Mouse (Mus musculus): ENCODE results near the gene Cnnm2. TPM values are rescaled to one million over a fixed set of nuclear protein-coding genes. Genes with fewer than 3 reads are reported as not detected.
A peak's percentile ranks its signal among the peaks of the same experiment; 100 is the strongest.

Cnnm2 gene
- total RNA-seq, 2 experiments from 2014 or later = 33.3 to 33.9 TPM

GRCm38 (mm10) chr19:46903379-46903778 is 142.0 kb downstream of the Cnnm2 start:
- DNase-seq (ENCODE audit: low spot score in 2 of 2) = no peak
- intact Hi-C loops (cut with DNase I) = no loop called here

GRCm38 (mm10) chr19:46904907-46905306 is 143.5 kb downstream of the Cnnm2 start:
- DNase-seq (ENCODE audit: low spot score in 2 of 2) = no peak
- intact Hi-C loops (cut with DNase I) = no loop called here

- DNase-seq (ENCODE audit: low spot score in 2 of 2) = no peak
- intact Hi-C loops (cut with DNase I) = no loop called here
Measured at GRCm38 (mm10) chr19:46905383-46905782, 144.0 kb downstream of the Cnnm2 start.

GRCm38 (mm10) chr19:46905971-46906370 is 144.6 kb downstream of the Cnnm2 start:
- DNase-seq (ENCODE audit: low spot score in 2 of 2) = no peak
- intact Hi-C loops (cut with DNase I) = no loop called here

GRCm38 (mm10) chr19:46908207-46908606 is 146.8 kb downstream of the Cnnm2 start:
- no peak for DNase-seq (ENCODE audit: low spot score in 2 of 2)
- intact Hi-C loops (cut with DNase I) = loop anchor here (2.0 kb wide), 1 partner anchor 55 kb away; no protein-coding TSS in a partner anchor

- DNase-seq (ENCODE audit: low spot score in 2 of 2) = peak; percentile 57 to 84
- intact Hi-C loops (cut with DNase I) = loop anchor here (2.0 kb wide), 1 partner anchor 54 kb away; no protein-coding TSS in a partner anchor
Measured at GRCm38 (mm10) chr19:46908977-46909376, 147.6 kb downstream of the Cnnm2 start.

- intact Hi-C loops (cut with DNase I) = no loop called here
- no peak for DNase-seq (ENCODE audit: low spot score in 2 of 2)
Measured at GRCm38 (mm10) chr19:46911492-46911891, 150.1 kb downstream of the Cnnm2 start.

GRCm38 (mm10) chr19:46913626-46914025 is 152.2 kb downstream of the Cnnm2 start:
- DNase-seq (ENCODE audit: low spot score in 2 of 2) = no peak
- intact Hi-C loops (cut with DNase I) = no loop called here

- DNase-seq (ENCODE audit: low spot score in 2 of 2) = no peak
- intact Hi-C loops (cut with DNase I) = no loop called here
Measured at GRCm38 (mm10) chr19:46915406-46916080, 154.1 kb downstream of the Cnnm2 start.

GRCm38 (mm10) chr19:46920571-46920970 is 159.2 kb downstream of the Cnnm2 start:
- DNase-seq (ENCODE audit: low spot score in 2 of 2) = no peak
- intact Hi-C loops (cut with DNase I) = no loop called here

- no peak for DNase-seq (ENCODE audit: low spot score in 2 of 2)
- intact Hi-C loops (cut with DNase I) = no loop called here
Measured at GRCm38 (mm10) chr19:46926357-46926756, 165.0 kb downstream of the Cnnm2 start.

GRCm38 (mm10) chr19:46926951-46927350 is 165.6 kb downstream of the Cnnm2 start:
- DNase-seq (ENCODE audit: low spot score in 2 of 2) = no peak
- intact Hi-C loops (cut with DNase I) = no loop called here

- intact Hi-C loops (cut with DNase I) = no loop called here
Measured at GRCm38 (mm10) chr19:46928136-46928535, 166.7 kb downstream of the Cnnm2 start.

GRCm38 (mm10) chr19:46929044-46929587 is 167.7 kb downstream of the Cnnm2 start:
- peak in 1 of 2 experiments; percentile 43 for DNase-seq (ENCODE audit: low spot score in 2 of 2)
- intact Hi-C loops (cut with DNase I) = no loop called here

More at GRCm38 (mm10) chr19:46928136-46928535, 166.7 kb downstream of the Cnnm2 start:
- DNase-seq (ENCODE audit: low spot score in 2 of 2) = no peak

Other genes with a start within 250 kb of the Cnnm2 start
- 100 to 1,000 TPM; 113 to 120 TPM for gene Arl3, start 188.4 kb upstream of the Cnnm2 start, total RNA-seq (2021)
- gene Sfxn2, start 188.2 kb upstream of the Cnnm2 start, total RNA-seq (2021) = 1 to 10 TPM; 3.7 to 4.8 TPM
- 10 to 100 TPM; 34.2 to 40.8 TPM for gene Wbp1l, start 162.5 kb upstream of the Cnnm2 start, total RNA-seq (2021)
- not detected for gene Cyp17a1, start 88.4 kb upstream of the Cnnm2 start, total RNA-seq (2021)
- gene Borcs7, start 71.7 kb upstream of the Cnnm2 start, total RNA-seq (2021) = 10 to 100 TPM; 22.5 to 25.6 TPM
- gene As3mt, start 54.1 kb upstream of the Cnnm2 start, total RNA-seq (2021) = 10 to 100 TPM; 22.0 to 24.4 TPM

Measured in left cerebral cortex, postnatal 25 days (tissue).